Mouse (Mus musculus): ENCODE measurements around the gene Gyg.
A peak's percentile ranks its signal among the peaks of the same experiment; 100 is the strongest.

DNA sequence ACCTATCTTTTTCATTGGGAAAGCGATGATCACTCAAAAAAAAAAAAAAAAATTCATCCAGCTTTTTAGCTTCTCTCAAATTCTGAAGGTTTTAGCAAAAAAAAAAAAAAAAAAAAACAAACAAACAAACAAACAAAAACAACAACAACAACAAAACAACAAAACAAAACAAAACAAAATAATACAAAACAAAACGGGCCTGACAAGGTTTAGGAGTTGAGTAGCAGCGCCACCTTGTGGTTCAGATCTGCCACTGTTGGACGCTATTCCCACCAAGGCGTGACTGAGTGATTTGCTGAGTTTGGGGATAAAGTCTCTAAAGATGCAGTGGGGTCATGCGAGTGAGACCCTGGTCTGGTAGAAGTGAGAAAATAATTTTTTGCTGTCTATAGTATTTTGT lies 43.8 kb upstream of the Gyg start:
- TF ChIP-seq CTCF (IDR thresholded peaks at IDR 0.05; ENCODE audit: borderline replicate concordance, insufficient read depth, low read depth, low read length), result peak; percentile 78
- TF ChIP-seq POLR2A (IDR thresholded peaks at IDR 0.05; ENCODE audit: borderline replicate concordance, insufficient read depth, low read length), result no peak

Measured in cerebellum, adult 2 months (tissue).